Comparison of ENCODE assay signal across 7 mouse cellular contexts in genomic region chr16:17405736-17406443, GRCm38 (mm10). TPM values are rescaled to one million over a fixed set of nuclear protein-coding genes. Genes with fewer than 3 reads are reported as not detected.
A peak's percentile ranks its signal among the peaks of the same experiment; 100 is the strongest.
DNase-seq lines count a peak whose midpoint lies in the region; ATAC-seq lines count a peak whose summit lies in the region.

Gene Snap29, plus strand, starts transcription at chr16:17405986.
Gene Pi4ka, minus strand, starts transcription at chr16:17406314.

- peak within 1 kb of the TSS; percentile 69 for H3K27ac ChIP-seq in intestine, embryonic 15.5 days
- peak within 1 kb of the TSS; percentile 93 for H3K27ac ChIP-seq in midbrain, embryonic 10.5 days (replicated peaks)

- under 1% methylated on average over 64 of the region's 69 CpGs for WGBS in intestine, embryonic 15.5 days
- under 1% methylated on average over 65 of the region's 69 CpGs for WGBS in midbrain, embryonic 10.5 days

- intact Hi-C loops in gastrocnemius, postnatal 36 days (cut with DNase I): loop anchor here (2.0 kb wide), 1 partner anchor 127 kb away; no protein-coding TSS in a partner anchor
- intact Hi-C loops in left cerebral cortex, postnatal 25 days (cut with DNase I): loop anchor here (1.0 to 5.0 kb wide), 3 partner anchors 23 to 126 kb away; partner anchors contain the start of gene Thap7

- peak within 1 kb of the TSS; percentile 82 for H3K4me2 ChIP-seq in intestine, embryonic 15.5 days (replicated peaks)

- H3K4me3 ChIP-seq in intestine, embryonic 15.5 days (replicated peaks): peak within 1 kb of the TSS; percentile 84
- H3K4me3 ChIP-seq in midbrain, embryonic 10.5 days: peak within 1 kb of the TSS; percentile 87

- H3K27me3 ChIP-seq in intestine, embryonic 15.5 days (replicated peaks): no peaks in the 10 kb centered on the region
- no peaks in the 10 kb centered on the region for H3K27me3 ChIP-seq in midbrain, embryonic 10.5 days (ENCODE audit: low read depth, poor library complexity, severe bottlenecking)

- peak; percentile 100 for DNase-seq in adrenal gland, adult 2 months
- peak; percentile 99 for DNase-seq in embryo, embryonic 11.5 days (ENCODE audit: low read depth, low spot score)
- peak; percentile 99 to 100 for DNase-seq in gastrocnemius, postnatal 36 days
- DNase-seq in left cerebral cortex, postnatal 25 days (ENCODE audit: low spot score in 2 of 2): peak; percentile 100
- peak; percentile 100 for DNase-seq in midbrain, embryonic 10.5 days (ENCODE audit: low spot score)
- DNase-seq in right cerebral cortex, postnatal 4 days: peak; percentile 100

- ATAC-seq in intestine, embryonic 15.5 days: peak; percentile 99

- H3K9me3 ChIP-seq in intestine, embryonic 15.5 days: no peaks in the 10 kb centered on the region
- no peaks in the 10 kb centered on the region for H3K9me3 ChIP-seq in midbrain, embryonic 10.5 days (replicated peaks)

- H3K36me3 ChIP-seq in intestine, embryonic 15.5 days: no peaks in the 10 kb centered on the region
- H3K36me3 ChIP-seq in midbrain, embryonic 10.5 days: peaks cover 8% of the 10 kb centered on the region

- peak within 1 kb of the TSS; percentile 65 for H3K9ac ChIP-seq in intestine, embryonic 15.5 days

- peaks cover 16% of the 10 kb centered on the region for H3K4me1 ChIP-seq in intestine, embryonic 15.5 days (replicated peaks)
- H3K4me1 ChIP-seq in midbrain, embryonic 10.5 days: peaks cover 26% of the 10 kb centered on the region

RNA-seq across cellular contexts. Expression of gene Snap29, which starts in this region (rescaled TPM):
- total RNA-seq in adrenal gland, adult 2 months (2021): 10 to 100 TPM; 23.0 to 37.7 TPM
- polyA plus RNA-seq in adrenal gland, adult 2 months (2012; rRNA removed): 3.4 and 4.8 TPM in 2 replicates
- total RNA-seq in gastrocnemius, postnatal 36 days (2021): 10 to 100 TPM; 14.2 to 15.6 TPM
- polyA plus RNA-seq in intestine, embryonic 15.5 days (2015; fragmentation: Nextera tagmentation; extraction: Ambion mirVana): 13.5 and 14.4 TPM in 2 replicates
- total RNA-seq in left cerebral cortex, postnatal 25 days (2021): 10 to 100 TPM; 21.5 to 23.9 TPM
- polyA plus RNA-seq in midbrain, embryonic 10.5 days (2016; fragmentation: Nextera tagmentation; extraction: Ambion mirVana): 11.3 and 13.7 TPM in 2 replicates

RNA-seq across cellular contexts. Expression of gene Pi4ka, which starts in this region (rescaled TPM):
- 100 to 1,000 TPM in 1 of 2 experiments, 10 to 100 TPM in 1; 84.8 to 119 TPM for total RNA-seq in adrenal gland, adult 2 months (2021)
- 30.4 and 39.6 TPM in 2 replicates for polyA plus RNA-seq in adrenal gland, adult 2 months (2012; rRNA removed)
- 10 to 100 TPM; 16.7 to 18.2 TPM for total RNA-seq in gastrocnemius, postnatal 36 days (2021)
- 25.9 and 30.1 TPM in 2 replicates for polyA plus RNA-seq in intestine, embryonic 15.5 days (2015; fragmentation: Nextera tagmentation; extraction: Ambion mirVana)
- 100 to 1,000 TPM; 324 to 328 TPM for total RNA-seq in left cerebral cortex, postnatal 25 days (2021)
- 34.3 and 43.9 TPM in 2 replicates for polyA plus RNA-seq in midbrain, embryonic 10.5 days (2016; fragmentation: Nextera tagmentation; extraction: Ambion mirVana)

Comparison
In these comparisons a context has a peak if more than half of its experiments do, and no peak if none do; other contexts are left out.
1. Peak in every context shown above with its lines: DNase-seq, ATAC-seq, H3K4me3 ChIP-seq and H3K27ac ChIP-seq.
2. RNA of gene Pi4ka (total RNA-seq): 324 to 328 TPM in left cerebral cortex, postnatal 25 days and 84.8 to 119 TPM in adrenal gland, adult 2 months; 16.7 to 18.2 TPM in gastrocnemius, postnatal 36 days; every median in the first group is over 4 times any median in the second.